Mouse (Mus musculus): ENCODE measurements at regions not wholly inside any gene's neighbourhood (a gene's known extent, or its start where the extent isn't known, plus 50 kb on each side); places are given as distances from the start of the nearest gene placed in this dataset.

- no peak for DNase-seq (ENCODE audit: low spot score in 2 of 2)
These were observed 480.0 kb downstream of the Nuf2 start for GRCm38 (mm10) chr1:169051085-169051862.

- DNase-seq (ENCODE audit: low spot score in 2 of 2), result no peak
These were observed 481.4 kb downstream of the Nuf2 start for GRCm38 (mm10) chr1:169049846-169050245.

- no peak for DNase-seq (ENCODE audit: low spot score in 2 of 2)
These were observed 484.3 kb downstream of the Nuf2 start for GRCm38 (mm10) chr1:169046791-169047525.

- no peak for DNase-seq (ENCODE audit: low spot score in 2 of 2)
These were observed 497.7 kb downstream of the Nuf2 start for GRCm38 (mm10) chr1:169033517-169033916.

GRCm38 (mm10) chr1:169031849-169032542 lies 499.3 kb downstream of the Nuf2 start:
- DNase-seq (ENCODE audit: low spot score in 2 of 2), result no peak

GRCm38 (mm10) chr1:169027706-169028105 lies 503.6 kb downstream of the Nuf2 start:
- no peak for DNase-seq (ENCODE audit: low spot score in 2 of 2)

GRCm38 (mm10) chr1:169027241-169027640 lies 504.0 kb downstream of the Nuf2 start:
- no peak for DNase-seq (ENCODE audit: low spot score in 2 of 2)

- DNase-seq (ENCODE audit: low spot score in 2 of 2), result no peak
These were observed 506.7 kb downstream of the Nuf2 start for GRCm38 (mm10) chr1:169024531-169024930.

GRCm38 (mm10) chr1:168991506-168992244 lies 539.6 kb downstream of the Nuf2 start:
- peak; percentile 6 to 15 for DNase-seq (ENCODE audit: low spot score in 2 of 2)

- DNase-seq (ENCODE audit: low spot score in 2 of 2), result no peak
These were observed 543.1 kb upstream of the Pbx1 start for GRCm38 (mm10) chr1:168975037-168975698.

GRCm38 (mm10) chr1:168969402-168969801 lies 537.3 kb upstream of the Pbx1 start:
- DNase-seq (ENCODE audit: low spot score in 2 of 2), result no peak

GRCm38 (mm10) chr1:168967334-168967733 lies 535.3 kb upstream of the Pbx1 start:
- no peak for DNase-seq (ENCODE audit: low spot score in 2 of 2)

GRCm38 (mm10) chr1:168964467-168964904 lies 532.4 kb upstream of the Pbx1 start:
- DNase-seq (ENCODE audit: low spot score in 2 of 2), result no peak

- DNase-seq (ENCODE audit: low spot score in 2 of 2), result no peak
These were observed 518.9 kb upstream of the Pbx1 start for GRCm38 (mm10) chr1:168950947-168951346.

GRCm38 (mm10) chr1:168924100-168924815 lies 492.2 kb upstream of the Pbx1 start:
- DNase-seq (ENCODE audit: low spot score in 2 of 2), result no peak

- no peak for DNase-seq (ENCODE audit: low spot score in 2 of 2)
These were observed 486.4 kb upstream of the Pbx1 start for GRCm38 (mm10) chr1:168918331-168919076.

- DNase-seq (ENCODE audit: low spot score in 2 of 2), result no peak
These were observed 476.7 kb upstream of the Pbx1 start for GRCm38 (mm10) chr1:168908684-168909175.

GRCm38 (mm10) chr1:168908192-168908591 lies 476.1 kb upstream of the Pbx1 start:
- no peak for DNase-seq (ENCODE audit: low spot score in 2 of 2)

GRCm38 (mm10) chr1:168898483-168898882 lies 466.4 kb upstream of the Pbx1 start:
- DNase-seq (ENCODE audit: low spot score in 2 of 2), result no peak

- DNase-seq (ENCODE audit: low spot score in 2 of 2), result no peak
These were observed 429.5 kb upstream of the Pbx1 start for GRCm38 (mm10) chr1:168861577-168861976.
